28 mouse cellular contexts compared by ENCODE assay signal in genomic region chr9:63454341-63454740, GRCm38 (mm10).
"Had no signal": no experiment of that assay in that cellular context is flagged by ENCODE, and none has a peak within 500 bp of the region (broad histone marks: within the 10 kb centered on the region; RNA-seq: fewer than 3 reads in every experiment).

No protein-coding gene starts in this region.

- DNase-seq: cerebellum, adult 2 months; cerebellum, adult 8-10 months; cerebellum, adult 9-10 months; cerebellum, adult 9-11 months; cerebellum, postnatal 10 days; cerebellum, postnatal 14 days; cerebellum, postnatal 25 days; cerebellum, postnatal 36 days; embryo, embryonic 11 days; forebrain, postnatal 0 days; gastrocnemius, adult 2 months; gastrocnemius, postnatal 10 days; gastrocnemius, postnatal 14 days; gastrocnemius, postnatal 25 days; gastrocnemius, postnatal 36 days; heart, adult 11 months; heart, adult 18-20 months had no signal

- H3K36me3 ChIP-seq: embryonic facial prominence, embryonic 10.5 days; embryonic facial prominence, embryonic 12.5 days; embryonic facial prominence, embryonic 13.5 days; embryonic facial prominence, embryonic 15.5 days; forebrain, embryonic 10.5 days; forebrain, embryonic 12.5 days; forebrain, embryonic 15.5 days had no signal

- H3K27me3 ChIP-seq: embryonic facial prominence, embryonic 12.5 days; embryonic facial prominence, embryonic 13.5 days; embryonic facial prominence, embryonic 15.5 days; forebrain, embryonic 15.5 days had no signal

- ATAC-seq: forebrain, embryonic 13.5 days; forebrain, embryonic 14.5 days; forebrain, embryonic 15.5 days; forebrain, embryonic 16.5 days; forebrain, postnatal 0 days had no signal

- H3K9ac ChIP-seq: embryonic facial prominence, embryonic 12.5 days; embryonic facial prominence, embryonic 13.5 days; embryonic facial prominence, embryonic 15.5 days; forebrain, embryonic 12.5 days; forebrain, embryonic 13.5 days; forebrain, embryonic 15.5 days; forebrain, postnatal 0 days had no signal

- H3K27ac ChIP-seq: embryonic facial prominence, embryonic 10.5 days; embryonic facial prominence, embryonic 12.5 days; embryonic facial prominence, embryonic 13.5 days; embryonic facial prominence, embryonic 15.5 days; forebrain, embryonic 10.5 days; forebrain, embryonic 12.5 days; forebrain, embryonic 13.5 days; forebrain, embryonic 15.5 days; gastrocnemius, adult 2 months had no signal

- H3K4me3 ChIP-seq: embryonic facial prominence, embryonic 10.5 days; embryonic facial prominence, embryonic 12.5 days; embryonic facial prominence, embryonic 13.5 days; embryonic facial prominence, embryonic 15.5 days; erythroblast, embryonic 14.5 days; forebrain, embryonic 10.5 days; forebrain, embryonic 12.5 days; forebrain, embryonic 13.5 days; forebrain, embryonic 15.5 days; gastrocnemius, adult 2 months had no signal

- H3K4me1 ChIP-seq: embryonic facial prominence, embryonic 10.5 days; embryonic facial prominence, embryonic 12.5 days; embryonic facial prominence, embryonic 13.5 days; embryonic facial prominence, embryonic 15.5 days; forebrain, embryonic 10.5 days had no signal

- H3K9me3 ChIP-seq: embryonic facial prominence, embryonic 10.5 days; embryonic facial prominence, embryonic 12.5 days; embryonic facial prominence, embryonic 15.5 days; forebrain, embryonic 10.5 days; forebrain, embryonic 12.5 days; forebrain, embryonic 13.5 days; forebrain, embryonic 15.5 days had no signal

- H3K4me2 ChIP-seq: embryonic facial prominence, embryonic 12.5 days; embryonic facial prominence, embryonic 13.5 days; embryonic facial prominence, embryonic 15.5 days; forebrain, embryonic 12.5 days; forebrain, embryonic 13.5 days; forebrain, embryonic 15.5 days had no signal
